Comparison of ENCODE assay signal across 11 mouse cellular contexts in genomic region chr2:10371459-10371817, GRCm38 (mm10). TPM values are rescaled to one million over a fixed set of nuclear protein-coding genes. Genes with fewer than 3 reads are reported as not detected.
DNase-seq lines count a peak whose midpoint lies in the region; ATAC-seq and TF ChIP-seq lines count a peak whose summit lies in the region.
"Had no signal": no experiment of that assay in that cellular context is flagged by ENCODE, and none has a peak within 500 bp of the region (broad histone marks: within the 10 kb centered on the region; RNA-seq: fewer than 3 reads in every experiment).

No protein-coding gene starts in this region.

- TF ChIP-seq CTCF in midbrain, postnatal 0 days (IDR thresholded peaks at IDR 0.05) = no peak

- 2% methylated on average over 16 of the region's 16 CpGs for WGBS in forebrain, embryonic 10.5 days
- WGBS in forebrain, embryonic 14.5 days = 3% methylated on average over 16 of the region's 16 CpGs
- 3% methylated on average over 16 of the region's 16 CpGs for WGBS in midbrain, embryonic 11.5 days
- WGBS in midbrain, postnatal 0 days = 3% methylated on average over 16 of the region's 16 CpGs
- WGBS in hindbrain, embryonic 11.5 days = under 1% methylated on average over 16 of the region's 16 CpGs
- WGBS in neural tube, embryonic 15.5 days = 3% methylated on average over 16 of the region's 16 CpGs

- H3K9me3 ChIP-seq in forebrain, embryonic 10.5 days = no peaks in the 10 kb centered on the region
- H3K9me3 ChIP-seq in forebrain, embryonic 14.5 days (replicated peaks; ENCODE audit: control insufficient read depth, low read length) = no peaks in the 10 kb centered on the region
- no peaks in the 10 kb centered on the region for H3K9me3 ChIP-seq in midbrain, embryonic 11.5 days (ENCODE audit: control insufficient read depth, low read length)
- H3K9me3 ChIP-seq in midbrain, postnatal 0 days (ENCODE audit: low read length) = no peaks in the 10 kb centered on the region
- no peaks in the 10 kb centered on the region for H3K9me3 ChIP-seq in hindbrain, embryonic 11.5 days (ENCODE audit: control insufficient read depth, low read length)
- no peaks in the 10 kb centered on the region for H3K9me3 ChIP-seq in neural tube, embryonic 15.5 days (replicated peaks)

- peaks cover 34% of the 10 kb centered on the region for H3K4me1 ChIP-seq in forebrain, embryonic 10.5 days
- H3K4me1 ChIP-seq in forebrain, embryonic 14.5 days (ENCODE audit: control insufficient read depth, insufficient read depth, low read length) = peaks cover 14% of the 10 kb centered on the region
- H3K4me1 ChIP-seq in midbrain, embryonic 11.5 days (ENCODE audit: control insufficient read depth, insufficient read depth, low read length) = peaks cover 5% of the 10 kb centered on the region; the same call in 1 of the 2 replicates
- H3K4me1 ChIP-seq in midbrain, postnatal 0 days (ENCODE audit: insufficient read depth, low read length) = 0 out of 2 replicates have a peak, but pooled peaks cover 3% of the 10 kb centered on the region
- peaks cover 5% of the 10 kb centered on the region; the same call in 1 of the 2 replicates for H3K4me1 ChIP-seq in hindbrain, embryonic 11.5 days (replicated peaks; ENCODE audit: control insufficient read depth, insufficient read depth, low read length)
- H3K4me1 ChIP-seq in neural tube, embryonic 15.5 days = peaks cover 30% of the 10 kb centered on the region

- peak; percentile 27 for DNase-seq in forebrain, embryonic 10.5 days (ENCODE audit: extremely low spot score, low spot score)
- no peak for DNase-seq in forebrain, embryonic 14.5 days (ENCODE audit: low spot score)
- DNase-seq in midbrain, embryonic 11.5 days (ENCODE audit: low spot score, missing footprints) = peak; percentile 95
- no peak for DNase-seq in midbrain, postnatal 0 days (ENCODE audit: low spot score)
- DNase-seq in hindbrain, embryonic 11.5 days (ENCODE audit: low spot score) = peak; percentile 44
- DNase-seq in gastrocnemius, adult 8-10 months (ENCODE audit: low spot score in 2 of 2) = no peak
- no peak for DNase-seq in left cerebral cortex, postnatal 10 days (ENCODE audit: extremely low spot score in 1 of 2, low spot score in 2 of 2)
- DNase-seq: adrenal gland, postnatal 36 days had no signal

- intact Hi-C loops in left cerebral cortex, postnatal 10 days (cut with DNase I) = loop anchor here (10.0 kb wide), 1 partner anchor 953 kb away; no protein-coding TSS in a partner anchor

- no peak overlapping the region; the same call in 1 of the 2 replicates for H3K4me2 ChIP-seq in forebrain, embryonic 14.5 days (ENCODE audit: low read length)
- no peak overlapping the region for H3K4me2 ChIP-seq in midbrain, embryonic 11.5 days
- H3K4me2 ChIP-seq in midbrain, postnatal 0 days (ENCODE audit: low read depth, low read length, poor library complexity, severe bottlenecking) = no peak overlapping the region
- H3K4me2 ChIP-seq in hindbrain, embryonic 11.5 days (replicated peaks; ENCODE audit: low read depth, low read length) = no peak overlapping the region
- H3K4me2 ChIP-seq in neural tube, embryonic 15.5 days = peak overlapping the region; percentile 96

- H3K4me3 ChIP-seq in forebrain, embryonic 10.5 days = no peak overlapping the region
- H3K4me3 ChIP-seq in forebrain, embryonic 14.5 days (ENCODE audit: low read depth, low read length) = no peak overlapping the region
- no peak overlapping the region for H3K4me3 ChIP-seq in midbrain, embryonic 11.5 days (ENCODE audit: low read depth, low read length)
- H3K4me3 ChIP-seq in midbrain, postnatal 0 days (ENCODE audit: low read depth, low read length) = no peak overlapping the region
- H3K4me3 ChIP-seq in hindbrain, embryonic 11.5 days (ENCODE audit: low read depth, low read length) = no peak overlapping the region
- H3K4me3 ChIP-seq in neural tube, embryonic 15.5 days (replicated peaks) = peak overlapping the region; percentile 71
- H3K4me3 ChIP-seq: erythroblast, embryonic 14.5 days had no signal

- H3K27me3 ChIP-seq in forebrain, embryonic 10.5 days (ENCODE audit: poor library complexity, severe bottlenecking) = peaks cover 94% of the 10 kb centered on the region
- peaks cover 70% of the 10 kb centered on the region for H3K27me3 ChIP-seq in forebrain, embryonic 14.5 days (replicated peaks; ENCODE audit: control insufficient read depth, insufficient read depth, low read length)
- peaks cover 69% of the 10 kb centered on the region for H3K27me3 ChIP-seq in midbrain, embryonic 11.5 days (ENCODE audit: control insufficient read depth, insufficient read depth, low read length)
- peaks cover 34% of the 10 kb centered on the region for H3K27me3 ChIP-seq in midbrain, postnatal 0 days (ENCODE audit: insufficient read depth, low read length)
- H3K27me3 ChIP-seq in hindbrain, embryonic 11.5 days (ENCODE audit: control insufficient read depth, insufficient read depth, low read length) = peaks cover 61% of the 10 kb centered on the region
- peaks cover 60% of the 10 kb centered on the region for H3K27me3 ChIP-seq in neural tube, embryonic 15.5 days (replicated peaks)
- H3K27me3 ChIP-seq: CH12.LX had no signal

- no peaks in the 10 kb centered on the region for H3K36me3 ChIP-seq in forebrain, embryonic 10.5 days (replicated peaks)
- H3K36me3 ChIP-seq in forebrain, embryonic 14.5 days (ENCODE audit: control insufficient read depth, insufficient read depth, low read length) = no peaks in the 10 kb centered on the region
- H3K36me3 ChIP-seq in midbrain, embryonic 11.5 days (ENCODE audit: control insufficient read depth, insufficient read depth, low read length) = no peaks in the 10 kb centered on the region
- no peaks in the 10 kb centered on the region for H3K36me3 ChIP-seq in midbrain, postnatal 0 days (ENCODE audit: insufficient read depth, low read length)
- no peaks in the 10 kb centered on the region for H3K36me3 ChIP-seq in hindbrain, embryonic 11.5 days (ENCODE audit: control insufficient read depth, insufficient read depth, low read length)
- no peaks in the 10 kb centered on the region for H3K36me3 ChIP-seq in neural tube, embryonic 15.5 days

- H3K27ac ChIP-seq in forebrain, embryonic 10.5 days = no peak overlapping the region
- no peak overlapping the region for H3K27ac ChIP-seq in forebrain, embryonic 14.5 days (ENCODE audit: low read depth, low read length)
- H3K27ac ChIP-seq in midbrain, embryonic 11.5 days (ENCODE audit: low read depth, low read length) = no peak overlapping the region
- H3K27ac ChIP-seq in midbrain, postnatal 0 days (ENCODE audit: low read depth, low read length) = no peak overlapping the region
- no peak overlapping the region for H3K27ac ChIP-seq in hindbrain, embryonic 11.5 days (ENCODE audit: low read depth, low read length)
- no peak overlapping the region for H3K27ac ChIP-seq in neural tube, embryonic 15.5 days (replicated peaks)

- no peak overlapping the region for H3K9ac ChIP-seq in forebrain, embryonic 14.5 days (ENCODE audit: low read length)
- no peak overlapping the region for H3K9ac ChIP-seq in midbrain, embryonic 11.5 days (ENCODE audit: low read length)
- no peak overlapping the region for H3K9ac ChIP-seq in midbrain, postnatal 0 days (replicated peaks; ENCODE audit: low read length, poor library complexity, severe bottlenecking)
- no peak overlapping the region for H3K9ac ChIP-seq in hindbrain, embryonic 11.5 days (ENCODE audit: low read depth, low read length)
- no peak overlapping the region for H3K9ac ChIP-seq in neural tube, embryonic 15.5 days (replicated peaks)

- ATAC-seq in forebrain, embryonic 14.5 days = no peak
- ATAC-seq in midbrain, embryonic 11.5 days (ENCODE audit: low FRiP score) = no peak
- ATAC-seq in midbrain, postnatal 0 days (ENCODE audit: low FRiP score) = no peak
- no peak for ATAC-seq in hindbrain, embryonic 11.5 days (ENCODE audit: low FRiP score)
- ATAC-seq in neural tube, embryonic 15.5 days (ENCODE audit: low FRiP score) = no peak

RNA-seq across cellular contexts. Expression of gene Sfmbt2, which starts 1.1 kb away (rescaled TPM):
- 1.1 and 1.6 TPM in 2 replicates for polyA plus RNA-seq in forebrain, embryonic 10.5 days (2016; fragmentation: Nextera tagmentation; extraction: Ambion mirVana)
- 1.8 and 2.2 TPM in 2 replicates for polyA plus RNA-seq in forebrain, embryonic 14.5 days (2014; fragmentation: Nextera tagmentation; extraction: Ambion mirVana)
- 1.8 and 1.9 TPM in 2 replicates for polyA plus RNA-seq in midbrain, embryonic 11.5 days (2014; fragmentation: Nextera tagmentation; extraction: Ambion mirVana)
- total RNA-seq in midbrain, postnatal 0 days (2014; rRNA removed) = 5.5 and 8.2 TPM in 2 replicates
- 4.6 and 5.3 TPM in 2 replicates for polyA plus RNA-seq in midbrain, postnatal 0 days (2015; fragmentation: Nextera tagmentation; extraction: Ambion mirVana)
- 1.4 and 2.6 TPM in 2 replicates for polyA plus RNA-seq in hindbrain, embryonic 11.5 days (2014; fragmentation: Nextera tagmentation; extraction: Ambion mirVana)
- polyA plus RNA-seq in neural tube, embryonic 15.5 days (2015; fragmentation: Nextera tagmentation; extraction: Ambion mirVana) = 6.5 and 7.1 TPM in 2 replicates
- under 1 TPM in 2 of 4 experiments, not detected in 2; 0.08 to 0.20 TPM for total RNA-seq in gastrocnemius, adult 8-10 months (2022)
- 1 to 10 TPM; 7.2 to 7.6 TPM for total RNA-seq in left cerebral cortex, postnatal 10 days (2021)
- total RNA-seq: CH12.LX had no signal
- polyA plus RNA-seq: erythroblast, embryonic 14.5 days had no signal

Comparison
In these comparisons a context has a peak if more than half of its experiments do, and no peak if none do; other contexts are left out.
1. DNase-seq: peak in forebrain, embryonic 10.5 days (single experiment), midbrain, embryonic 11.5 days (single experiment) and hindbrain, embryonic 11.5 days (single experiment); none in forebrain, embryonic 14.5 days (single experiment), midbrain, postnatal 0 days (single experiment), gastrocnemius, adult 8-10 months (0 of 2) and left cerebral cortex, postnatal 10 days (0 of 2).